21 mouse cellular contexts compared by ENCODE assay signal in genomic region chr1:105999802-106000201, GRCm38 (mm10). TPM values are rescaled to one million over a fixed set of nuclear protein-coding genes. Genes with fewer than 3 reads are reported as not detected.
A peak's percentile ranks its signal among the peaks of the same experiment; 100 is the strongest.
DNase-seq lines count a peak whose midpoint lies in the region; ATAC-seq and TF ChIP-seq lines count a peak whose summit lies in the region.
"Had no signal": no experiment of that assay in that cellular context is flagged by ENCODE, and none has a peak within 500 bp of the region (broad histone marks: within the 10 kb centered on the region; RNA-seq: fewer than 3 reads in every experiment).

No protein-coding gene starts in this region.

- TF ChIP-seq CTCF in kidney, postnatal 0 days (IDR thresholded peaks at IDR 0.05; ENCODE audit: low read depth), result no peak

- no peak overlapping the region for H3K9ac ChIP-seq in kidney, embryonic 14.5 days (ENCODE audit: low read depth, low read length)
- no peak overlapping the region for H3K9ac ChIP-seq in kidney, embryonic 15.5 days
- H3K9ac ChIP-seq in kidney, postnatal 0 days (ENCODE audit: low read depth, low read length), result no peak overlapping the region

- H3K4me1 ChIP-seq in kidney, embryonic 14.5 days (ENCODE audit: control insufficient read depth, insufficient read depth, low read length), result peaks cover 21% of the 10 kb centered on the region
- H3K4me1 ChIP-seq in kidney, embryonic 15.5 days, result peaks cover 45% of the 10 kb centered on the region
- peaks cover 8% of the 10 kb centered on the region; the same call in 1 of the 2 replicates for H3K4me1 ChIP-seq in kidney, postnatal 0 days (replicated peaks; ENCODE audit: insufficient read depth, low read length)

- no peak overlapping the region for H3K4me3 ChIP-seq in kidney, embryonic 14.5 days (ENCODE audit: low read length)
- H3K4me3 ChIP-seq in kidney, embryonic 15.5 days (replicated peaks), result no peak overlapping the region
- H3K4me3 ChIP-seq in kidney, postnatal 0 days (replicated peaks; ENCODE audit: low read depth, low read length), result no peak overlapping the region

- DNase-seq in kidney, postnatal 36 days, result no peak
- DNase-seq in kidney, adult 9 months, result no peak
- peak; percentile 82 for DNase-seq in kidney, postnatal 0 days (ENCODE audit: low spot score)
- DNase-seq in kidney, adult 8-10 months, result no peak
- DNase-seq: adrenal gland, adult 2 months; adrenal gland, adult 8-10 months; adrenal gland, postnatal 10 days; adrenal gland, postnatal 14 days; adrenal gland, postnatal 25 days; adrenal gland, postnatal 36 days; B cell, adult 2 months; cerebellum, adult 11 months; cerebellum, adult 11-12 months; cerebellum, adult 18-20 months had no signal

- peak overlapping the region; percentile 15; the same call in 1 of the 2 replicates for H3K27ac ChIP-seq in kidney, embryonic 14.5 days (ENCODE audit: low read depth, low read length)
- H3K27ac ChIP-seq in kidney, embryonic 15.5 days, result peak overlapping the region; percentile 7; the same call in 1 of the 2 replicates
- no peak overlapping the region for H3K27ac ChIP-seq in kidney, postnatal 0 days

- peak; percentile 58 for ATAC-seq in kidney, embryonic 14.5 days (ENCODE audit: low FRiP score, low TSS enrichment)
- peak; percentile 31; the same call in 1 of the 2 replicates for ATAC-seq in kidney, embryonic 15.5 days (replicated peaks; ENCODE audit: low FRiP score)
- no peak for ATAC-seq in kidney, postnatal 0 days (replicated peaks; ENCODE audit: low FRiP score, low read depth)
- ATAC-seq: activated CD4-positive, CD25-positive, alpha-beta regulatory T cell, adult 4 months; CD4-positive, CD25-positive, alpha-beta regulatory T cell, adult 4 months; Patski had no signal

- no peak overlapping the region for H3K4me2 ChIP-seq in kidney, embryonic 14.5 days (replicated peaks; ENCODE audit: low read depth, low read length)
- H3K4me2 ChIP-seq in kidney, embryonic 15.5 days, result no peak overlapping the region
- no peak overlapping the region for H3K4me2 ChIP-seq in kidney, postnatal 0 days (ENCODE audit: low read length)

- H3K27me3 ChIP-seq in kidney, embryonic 14.5 days (ENCODE audit: control insufficient read depth, insufficient read depth, low read length), result no peaks in the 10 kb centered on the region
- no peaks in the 10 kb centered on the region for H3K27me3 ChIP-seq in kidney, embryonic 15.5 days
- no peaks in the 10 kb centered on the region for H3K27me3 ChIP-seq in kidney, postnatal 0 days (ENCODE audit: insufficient read depth, low read length)
- H3K27me3 ChIP-seq: CH12.LX, Patski had no signal

- H3K9me3 ChIP-seq in kidney, embryonic 14.5 days (ENCODE audit: control insufficient read depth, low read length), result no peaks in the 10 kb centered on the region
- H3K9me3 ChIP-seq in kidney, embryonic 15.5 days (replicated peaks), result no peaks in the 10 kb centered on the region
- no peaks in the 10 kb centered on the region for H3K9me3 ChIP-seq in kidney, postnatal 0 days (replicated peaks; ENCODE audit: low read length)
- H3K9me3 ChIP-seq: G1E had no signal

- peaks cover 8% of the 10 kb centered on the region for H3K36me3 ChIP-seq in kidney, embryonic 14.5 days (ENCODE audit: control insufficient read depth, insufficient read depth, low read length)
- peaks cover 19% of the 10 kb centered on the region for H3K36me3 ChIP-seq in kidney, embryonic 15.5 days
- H3K36me3 ChIP-seq in kidney, postnatal 0 days (ENCODE audit: insufficient read depth, low read length), result peaks cover 8% of the 10 kb centered on the region; the same call in 1 of the 2 replicates

- 43% methylated on average over 2 of the region's 2 CpGs for WGBS in kidney, embryonic 14.5 days
- 40% methylated on average over 2 of the region's 2 CpGs for WGBS in kidney, embryonic 15.5 days
- WGBS in kidney, postnatal 0 days, result 36% methylated on average over 2 of the region's 2 CpGs

RNA-seq across cellular contexts. Expression of gene Zcchc2, which starts 9.6 kb away (rescaled TPM):
- 3.3 and 5.0 TPM in 2 replicates for polyA plus RNA-seq in kidney, embryonic 14.5 days (2014; fragmentation: Nextera tagmentation; extraction: Ambion mirVana)
- 3.1 and 3.2 TPM in 2 replicates for polyA plus RNA-seq in kidney, embryonic 15.5 days (2015; fragmentation: Nextera tagmentation; extraction: Ambion mirVana)
- 2.5 and 2.6 TPM in 2 replicates for polyA plus RNA-seq in kidney, postnatal 0 days (2015; fragmentation: Nextera tagmentation; extraction: Ambion mirVana)
